Mouse (Mus musculus): ENCODE data around the gene Radil.

Gene Radil

GRCm38 (mm10) chr5:142478829-142479435 is 72.0 kb downstream of the Radil start:
- DNase-seq: peak; percentile 89 to 91

- DNase-seq: peak in 1 of 2 experiments; percentile 41
These were observed 72.9 kb downstream of the Radil start for GRCm38 (mm10) chr5:142477866-142478615.

- DNase-seq: peak; percentile 65 to 71
These were observed 73.6 kb downstream of the Radil start for GRCm38 (mm10) chr5:142477346-142477745.

- no peak for DNase-seq
These were observed 75.2 kb downstream of the Radil start for GRCm38 (mm10) chr5:142475669-142476068.

GRCm38 (mm10) chr5:142473696-142474095 is 77.2 kb downstream of the Radil start:
- DNase-seq: peak in 1 of 2 experiments; percentile 31

- no peak for DNase-seq
These were observed 81.1 kb downstream of the Radil start for GRCm38 (mm10) chr5:142469796-142470195.

- no peak for DNase-seq
These were observed 82.5 kb downstream of the Radil start for GRCm38 (mm10) chr5:142468375-142468774.

- DNase-seq: peak; percentile 88 to 94
These were observed 87.1 kb downstream of the Radil start, which contains the start of gene Ap5z1 for GRCm38 (mm10) chr5:142463461-142464454. Gene Ap5z1 (plus strand): TSS chr5:142463944.

GRCm38 (mm10) chr5:142463011-142463410 is 87.9 kb downstream of the Radil start:
- DNase-seq: no peak

GRCm38 (mm10) chr5:142462641-142462948 is 88.3 kb downstream of the Radil start:
- no peak for DNase-seq

- DNase-seq: no peak
These were observed 88.8 kb downstream of the Radil start for GRCm38 (mm10) chr5:142461942-142462640.

- DNase-seq: no peak
These were observed 91.1 kb downstream of the Radil start for GRCm38 (mm10) chr5:142459834-142460233.

- no peak for DNase-seq
These were observed 91.9 kb downstream of the Radil start for GRCm38 (mm10) chr5:142458791-142459557.

- no peak for DNase-seq
These were observed 93.6 kb downstream of the Radil start for GRCm38 (mm10) chr5:142457345-142457744.

GRCm38 (mm10) chr5:142456318-142456717 is 94.6 kb downstream of the Radil start:
- no peak for DNase-seq

GRCm38 (mm10) chr5:142453742-142454141 is 97.2 kb downstream of the Radil start:
- DNase-seq: no peak

- no peak for DNase-seq
These were observed 99.1 kb downstream of the Radil start for GRCm38 (mm10) chr5:142451759-142452158.

- no peak for DNase-seq
These were observed 100.1 kb downstream of the Radil start for GRCm38 (mm10) chr5:142450846-142451245.

GRCm38 (mm10) chr5:142448623-142449022 is 102.3 kb downstream of the Radil start:
- no peak for DNase-seq

GRCm38 (mm10) chr5:142448076-142448475 is 102.8 kb downstream of the Radil start:
- DNase-seq: peak; percentile 86 to 93

- no peak for DNase-seq
These were observed 105.2 kb downstream of the Radil start for GRCm38 (mm10) chr5:142445709-142446108.

Measured in cerebellum, postnatal 36 days (tissue).